Mouse (Mus musculus): ENCODE measurements at regions not wholly inside any gene's neighbourhood (a gene's known extent, or its start where the extent isn't known, plus 50 kb on each side); places are given as distances from the start of the nearest gene placed in this dataset.

- TF ChIP-seq CTCF (IDR thresholded peaks at IDR 0.05; ENCODE audit: extremely low read depth, insufficient read length, insufficient replicate concordance, low read depth, low read length) (no peak), POLR2A (IDR thresholded peaks at IDR 0.05; ENCODE audit: low read depth, low read length) (no peak)
Measured at GRCm38 (mm10) chr10:100754957-100755356, 164.7 kb downstream of the 1700017N19Rik start.
